Mouse (Mus musculus) lung, postnatal 0 days (tissue): ENCODE measurements around the gene Gm48552.
A peak's percentile ranks its signal among the peaks of the same experiment; 100 is the strongest.

Experiments
- CTCF ChIP-seq: IDR thresholded peaks from 2 replicates; pipeline ENCODE4 v1.5.1; 2016; ENCODE audit warnings: antibody characterized with exemption, mild to moderate bottlenecking
- EP300 ChIP-seq: IDR thresholded peaks from 2 replicates; pipeline ENCODE4 v1.6.1; 2016; ENCODE audit warnings: antibody characterized with exemption, mild to moderate bottlenecking, control low read depth

DNA sequence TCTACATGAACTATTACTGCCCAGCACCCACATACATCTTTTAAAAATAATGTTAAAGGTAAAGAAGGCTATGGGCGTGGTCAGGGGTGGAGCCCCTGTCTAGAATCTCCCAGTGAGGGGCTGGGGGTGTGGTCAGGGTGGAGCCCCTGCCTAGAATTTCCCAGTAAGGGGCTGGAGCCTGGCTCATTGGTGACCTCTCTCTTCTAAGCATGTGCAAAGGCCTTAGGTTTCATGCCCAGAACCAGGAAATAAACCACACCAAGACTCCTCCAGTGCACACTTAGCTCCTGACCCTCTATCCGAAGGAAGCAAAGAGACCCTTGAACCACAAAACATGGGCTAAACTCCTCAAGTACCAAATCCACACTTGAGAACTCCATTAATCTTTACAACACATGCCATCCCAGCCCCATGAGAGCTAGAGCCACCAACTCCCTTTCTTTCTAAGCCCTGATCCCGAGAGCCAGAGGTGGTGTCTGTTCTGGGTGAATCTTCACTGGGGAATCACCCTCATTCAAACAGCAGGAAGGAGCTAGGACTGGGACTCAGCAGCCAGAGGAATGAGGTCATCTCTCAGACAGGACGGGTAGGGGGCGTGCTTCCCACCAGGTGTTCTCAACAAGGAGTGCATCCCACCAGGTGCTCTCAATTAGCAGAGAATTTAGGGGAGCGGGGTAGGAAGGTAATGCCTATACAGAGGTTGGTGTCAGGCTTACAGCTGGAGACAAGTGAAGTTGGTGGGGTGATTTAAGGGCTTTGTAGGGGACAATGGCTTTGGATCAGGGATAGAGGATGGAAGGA is 12.0 kb upstream of the Gm48552 start:
- 0 out of 2 replicates have a peak, but pooled peaks have one; percentile 18 for TF ChIP-seq CTCF
- TF ChIP-seq EP300, result no peak
